Mouse (Mus musculus): ENCODE measurements at regions not wholly inside any gene's neighbourhood (a gene's known extent, or its start where the extent isn't known, plus 50 kb on each side); places are given as distances from the start of the nearest gene placed in this dataset.

DNA sequence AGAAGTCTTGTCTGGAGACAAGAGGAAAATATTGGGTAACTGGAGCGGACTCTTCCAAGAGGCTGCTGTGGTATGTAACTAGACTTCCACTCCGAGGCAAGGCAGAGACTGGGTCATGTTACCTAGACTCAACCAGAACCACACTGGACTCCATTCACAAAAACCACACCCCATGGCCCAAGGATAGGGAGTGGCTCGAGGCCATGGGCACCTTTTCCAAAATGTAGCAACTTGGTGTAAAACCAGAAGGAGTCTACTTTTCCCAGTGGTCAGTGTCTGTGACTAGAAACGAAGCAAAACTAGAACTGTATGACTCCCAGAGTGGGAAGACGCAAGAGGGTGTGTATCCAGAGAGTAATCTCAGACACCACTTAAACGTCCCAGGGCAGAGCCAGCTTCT lies 108.7 kb downstream of the Mreg start:
- TF ChIP-seq CTCF (IDR thresholded peaks at IDR 0.05; ENCODE audit: insufficient read depth, low read length) = no peak
- TF ChIP-seq POLR2A (IDR thresholded peaks at IDR 0.05; ENCODE audit: borderline replicate concordance, extremely low read depth, low read depth, low read length) = no peak

All from lung, adult 2 months (tissue).